Comparison of ENCODE assay signal across 27 mouse cellular contexts in the genomic region with DNA sequence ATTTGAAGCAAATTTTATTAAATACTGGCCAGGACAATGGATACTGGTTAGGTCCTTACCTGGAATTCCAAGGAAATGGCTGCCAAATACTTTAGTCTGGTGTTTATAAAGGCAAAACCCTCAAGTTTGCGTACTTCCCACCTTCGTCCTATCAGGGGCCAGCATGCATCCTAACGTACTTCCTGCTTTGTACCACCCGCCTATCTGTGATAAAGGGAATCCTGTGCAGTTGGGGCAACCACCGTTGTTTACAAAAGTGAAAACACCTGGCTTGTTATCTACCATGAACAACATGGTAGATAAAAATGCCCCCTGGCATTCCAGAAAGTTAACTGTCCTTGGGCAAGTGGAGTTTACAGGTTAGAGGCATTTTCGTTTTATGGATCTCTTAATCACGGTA.
DNase-seq lines count a peak whose midpoint lies in the region; ATAC-seq and TF ChIP-seq lines count a peak whose summit lies in the region.
"Had no signal": no experiment of that assay in that cellular context is flagged by ENCODE, and none has a peak within 500 bp of the region (broad histone marks: within the 10 kb centered on the region; RNA-seq: fewer than 3 reads in every experiment).

No protein-coding gene starts in this region.

- ATAC-seq in intestine, embryonic 15.5 days: peak; percentile 84
- peak; percentile 66 for ATAC-seq in intestine, postnatal 0 days
- ATAC-seq: CD4-positive, CD25-positive, alpha-beta regulatory T cell, adult 4 months; forebrain, embryonic 14.5 days had no signal

- H3K9me3 ChIP-seq in intestine, embryonic 15.5 days: no peaks in the 10 kb centered on the region
- no peaks in the 10 kb centered on the region for H3K9me3 ChIP-seq in intestine, postnatal 0 days (ENCODE audit: control insufficient read depth)
- H3K9me3 ChIP-seq: embryonic facial prominence, embryonic 13.5 days; embryonic facial prominence, embryonic 15.5 days; forebrain, embryonic 10.5 days; forebrain, embryonic 12.5 days had no signal

- no peak for TF ChIP-seq EP300 in heart, adult 2 months (IDR thresholded peaks at IDR 0.05; ENCODE audit: insufficient read depth, low read depth, low read length)

- intact Hi-C loops in heart, adult 2 months (cut with DNase I): loop anchor here (2.0 kb wide), 1 partner anchor 44 kb away; no protein-coding TSS in a partner anchor
- intact Hi-C loops in heart, postnatal 14 days (cut with DNase I): loop anchor here (5.0 kb wide), 2 partner anchors 41 to 61 kb away; partner anchors contain the start of gene Gpat3
- intact Hi-C loops in left cerebral cortex, postnatal 14 days (cut with DNase I): no loop called here

- no peak for DNase-seq in heart, adult 2 months
- no peak for DNase-seq in heart, postnatal 14 days
- no peak for DNase-seq in left cerebral cortex, postnatal 14 days (ENCODE audit: low spot score in 2 of 2)
- DNase-seq in urinary bladder, adult 18-20 months (ENCODE audit: low spot score in 2 of 2): no peak
- DNase-seq in layer of hippocampus, postnatal 10 days (ENCODE audit: low spot score in 2 of 2): no peak
- DNase-seq: adrenal gland, adult 2 months; adrenal gland, postnatal 10 days; adrenal gland, postnatal 25 days; B cell, adult 2 months; cerebellum, adult 11 months; cerebellum, adult 18-20 months; cerebellum, adult 8-10 months; cerebellum, adult 9-11 months; cerebellum, postnatal 14 days; cerebellum, postnatal 36 days; embryo, embryonic 11 days had no signal

- H3K4me3 ChIP-seq in heart, adult 2 months: no peak overlapping the region
- no peak overlapping the region for H3K4me3 ChIP-seq in intestine, embryonic 15.5 days (replicated peaks)
- H3K4me3 ChIP-seq in intestine, postnatal 0 days (ENCODE audit: low read depth, low read length): 0 out of 2 replicates have a peak overlapping the region, but pooled peaks have one; percentile 7
- H3K4me3 ChIP-seq: embryonic facial prominence, embryonic 13.5 days; embryonic facial prominence, embryonic 15.5 days; erythroblast, embryonic 14.5 days; forebrain, embryonic 10.5 days; forebrain, embryonic 12.5 days had no signal

- no peaks in the 10 kb centered on the region for H3K36me3 ChIP-seq in heart, adult 2 months (ENCODE audit: control insufficient read depth, insufficient read depth, low read length)
- H3K36me3 ChIP-seq in intestine, embryonic 15.5 days: no peaks in the 10 kb centered on the region
- H3K36me3 ChIP-seq in intestine, postnatal 0 days (ENCODE audit: control insufficient read depth, insufficient read depth): no peaks in the 10 kb centered on the region
- H3K36me3 ChIP-seq: embryonic facial prominence, embryonic 13.5 days; embryonic facial prominence, embryonic 15.5 days; forebrain, embryonic 10.5 days; forebrain, embryonic 12.5 days; G1E had no signal

- 0 out of 2 replicates have a peak overlapping the region, but pooled peaks have one; percentile 84 for H3K27ac ChIP-seq in heart, adult 2 months
- 0 out of 2 replicates have a peak overlapping the region, but pooled peaks have one; percentile 22 for H3K27ac ChIP-seq in intestine, embryonic 15.5 days
- no peak overlapping the region for H3K27ac ChIP-seq in intestine, postnatal 0 days (ENCODE audit: low read depth, low read length)
- H3K27ac ChIP-seq: embryonic facial prominence, embryonic 13.5 days; embryonic facial prominence, embryonic 15.5 days; forebrain, embryonic 10.5 days; forebrain, embryonic 12.5 days had no signal

- H3K4me2 ChIP-seq in intestine, embryonic 15.5 days (replicated peaks): peak overlapping the region; percentile 31; the same call in 1 of the 2 replicates
- H3K4me2 ChIP-seq in intestine, postnatal 0 days (replicated peaks; ENCODE audit: low read depth): peak overlapping the region; percentile 46
- H3K4me2 ChIP-seq: embryonic facial prominence, embryonic 13.5 days; embryonic facial prominence, embryonic 15.5 days; forebrain, embryonic 12.5 days had no signal

- WGBS in heart, adult 2 months: 66% methylated on average over 7 of the region's 7 CpGs
- 58% methylated on average over 7 of the region's 7 CpGs for WGBS in intestine, embryonic 15.5 days
- WGBS in intestine, postnatal 0 days: 33% methylated on average over 7 of the region's 7 CpGs

- H3K9ac ChIP-seq in heart, adult 2 months (ENCODE audit: low read depth, low read length): no peak overlapping the region
- H3K9ac ChIP-seq in intestine, embryonic 15.5 days: no peak overlapping the region
- H3K9ac ChIP-seq in intestine, postnatal 0 days (ENCODE audit: low read depth, low read length): no peak overlapping the region
- H3K9ac ChIP-seq: embryonic facial prominence, embryonic 13.5 days; embryonic facial prominence, embryonic 15.5 days had no signal

- TF ChIP-seq CTCF in heart, adult 2 months (IDR thresholded peaks at IDR 0.05): no peak
- TF ChIP-seq CTCF in intestine, postnatal 0 days (IDR thresholded peaks at IDR 0.05; ENCODE audit: low read depth): no peak

- no peaks in the 10 kb centered on the region for H3K27me3 ChIP-seq in heart, adult 2 months (ENCODE audit: control insufficient read depth, insufficient read depth, low read length)
- H3K27me3 ChIP-seq in intestine, embryonic 15.5 days (replicated peaks): no peaks in the 10 kb centered on the region
- no peaks in the 10 kb centered on the region for H3K27me3 ChIP-seq in intestine, postnatal 0 days (replicated peaks; ENCODE audit: control insufficient read depth, insufficient read depth, low read length)
- H3K27me3 ChIP-seq: CH12.LX; embryonic facial prominence, embryonic 13.5 days; embryonic facial prominence, embryonic 15.5 days; forebrain, embryonic 12.5 days had no signal

- no peaks in the 10 kb centered on the region for H3K4me1 ChIP-seq in heart, adult 2 months (ENCODE audit: control insufficient read depth, insufficient read depth, low read length)
- no peaks in the 10 kb centered on the region; the same call in 1 of the 2 replicates for H3K4me1 ChIP-seq in intestine, embryonic 15.5 days (replicated peaks)
- H3K4me1 ChIP-seq in intestine, postnatal 0 days (replicated peaks; ENCODE audit: control insufficient read depth, insufficient read depth, low read length): 0 out of 2 replicates have a peak, but pooled peaks cover 2% of the 10 kb centered on the region
- H3K4me1 ChIP-seq: embryonic facial prominence, embryonic 13.5 days; forebrain, embryonic 10.5 days; forebrain, embryonic 12.5 days had no signal

- H3K79me2 ChIP-seq in heart, adult 2 months (replicated peaks; ENCODE audit: control insufficient read depth, insufficient read depth, low read length): no peaks in the 10 kb centered on the region

- TF ChIP-seq POLR2A in heart, adult 2 months (IDR thresholded peaks at IDR 0.05; ENCODE audit: insufficient read depth, low read depth, low read length): no peak
